Mouse (Mus musculus) liver, embryonic 13.5 days (tissue): ENCODE data around the gene Serpinb1a. TPM values are rescaled to one million over a fixed set of nuclear protein-coding genes. Genes with fewer than 3 reads are reported as not detected.

Experiments
- ATAC-seq: fragments of 200-750 bp; cut with Nextera tagmentation; 2 replicates; pipeline ENCODE4 v1.8.0; 2017; ENCODE audit warnings: low read depth, mild to moderate bottlenecking, moderate number of reproducible peaks, moderate library complexity
- DNase-seq: peaks from one replicate; pipeline ENCODE4 v3.0.0; 2022
- H3K27ac ChIP-seq: fragments of 300-500 bp; sonication (generic); 2 replicates; pipeline ENCODE4 v1.5.1; 2015; ENCODE audit warnings: moderate library complexity, mild to moderate bottlenecking, inconsistent platforms
- H3K27me3 ChIP-seq: fragments of 300-500 bp; sonication (generic); 2 replicates; pipeline ENCODE4 v1.6.1; 2015; ENCODE audit warnings: mild to moderate bottlenecking, inconsistent platforms
- H3K36me3 ChIP-seq: fragments of 300-500 bp; sonication (generic); 2 replicates; pipeline ENCODE4 v1.6.1; 2015; ENCODE audit warnings: mild to moderate bottlenecking, inconsistent platforms
- H3K4me1 ChIP-seq: fragments of 300-500 bp; sonication (generic); replicated peaks from 2 replicates; pipeline ENCODE4 v1.6.1; 2015; ENCODE audit warnings: inconsistent platforms
- H3K4me2 ChIP-seq: fragments of 300-500 bp; sonication (generic); 2 replicates; pipeline ENCODE4 v1.6.1; 2015; ENCODE audit warnings: inconsistent platforms, mild to moderate bottlenecking, moderate library complexity
- H3K4me3 ChIP-seq: fragments of 300-500 bp; sonication (generic); replicated peaks from 2 replicates; pipeline ENCODE4 v1.5.1; 2015; ENCODE audit warnings: mild to moderate bottlenecking, inconsistent platforms
- H3K9ac ChIP-seq: fragments of 300-500 bp; sonication (generic); 2 replicates; pipeline ENCODE4 v1.6.1; 2015; ENCODE audit warnings: mild to moderate bottlenecking, inconsistent platforms
- H3K9me3 ChIP-seq: fragments of 300-500 bp; sonication (generic); replicated peaks from 2 replicates; pipeline ENCODE4 v1.6.1; 2016; ENCODE audit warnings: inconsistent platforms
- WGBS: fragments of 180-500 bp; shearing (Covaris S2); methylation state at CpG from one replicate; pipeline ENCODE4 v1.1.7; 2015; ENCODE audit not compliant: insufficient replicate concordance; 5-methylcytosine and 5-hydroxymethylcytosine counted together
- polyA plus RNA-seq: library from polyadenylated mRNA; unstranded; fragments of >200 nt; fragmentation: Nextera tagmentation; extraction: Ambion mirVana; gene quantifications from 2 replicates; pipeline ENCODE4 v1.2.1, GENCODE M21; 2015

Gene Serpinb1a
- polyA plus RNA-seq, 1 experiment from 2014 or later: 16.5 TPM

DNA sequence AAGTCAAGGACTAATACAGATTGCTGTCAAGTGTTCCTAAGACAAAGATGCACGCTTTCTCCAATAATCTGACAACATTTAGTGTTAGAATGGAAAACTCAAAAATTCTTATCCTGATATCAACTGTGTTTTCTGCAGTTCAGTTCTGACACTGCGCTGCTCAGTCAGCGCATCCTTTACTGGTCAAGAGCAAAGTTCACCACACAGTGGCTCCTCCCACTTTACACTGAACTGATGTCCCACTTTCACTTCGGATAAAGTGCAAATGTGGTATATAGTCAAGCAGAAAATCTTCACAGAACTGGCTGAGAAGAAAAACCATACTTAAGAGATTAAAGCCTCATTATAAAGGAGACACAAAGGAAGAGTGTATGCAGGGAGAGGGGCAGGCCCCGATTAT, 55.8 kb downstream of the Serpinb1a start:
- H3K4me2 ChIP-seq: no peak overlapping the region
- DNase-seq (no peak), ATAC-seq (no peak)
- H3K4me3 ChIP-seq: no peak overlapping the region
- WGBS: 72% methylated on average over 5 of the region's 5 CpGs
- no peaks in the 10 kb centered on the region for H3K4me1 ChIP-seq
- H3K36me3 ChIP-seq: no peaks in the 10 kb centered on the region
- H3K9me3 ChIP-seq: no peaks in the 10 kb centered on the region
- H3K27me3 ChIP-seq: no peaks in the 10 kb centered on the region
- H3K27ac ChIP-seq: no peak overlapping the region
- no peak overlapping the region for H3K9ac ChIP-seq

DNA sequence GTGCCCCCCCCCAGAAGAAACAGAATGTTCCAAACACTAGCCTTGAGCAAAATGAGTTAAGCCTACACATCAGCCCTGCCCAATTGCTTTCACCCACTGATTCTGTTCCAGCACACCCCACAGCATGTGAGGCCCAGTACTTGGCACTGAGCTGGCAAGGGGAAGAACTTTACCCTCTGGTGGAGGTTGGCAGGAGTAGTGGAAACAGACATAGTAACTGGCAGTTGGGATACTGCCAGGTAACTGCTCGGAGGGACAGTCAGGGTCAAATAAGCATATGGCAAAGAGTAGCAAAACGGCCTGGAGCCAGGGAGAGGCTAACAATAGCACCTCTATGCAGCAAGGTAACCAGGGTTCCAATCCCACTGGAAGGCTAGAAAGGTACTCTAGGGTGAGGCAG, 56.4 kb downstream of the Serpinb1a start:
- Histone ChIP-seq H3K4me2 (no peak overlapping the region), H3K9ac (no peak overlapping the region), H3K4me3 (no peak overlapping the region), H3K4me1 (no peaks in the 10 kb centered on the region), H3K27ac (no peak overlapping the region), H3K9me3 (no peaks in the 10 kb centered on the region), H3K27me3 (no peaks in the 10 kb centered on the region), H3K36me3 (no peaks in the 10 kb centered on the region)
- no peak for ATAC-seq
- DNase-seq: no peak
- 53% methylated on average over 2 of the region's 2 CpGs for WGBS

Other genes with a start within 250 kb of the Serpinb1a start
- 0.02 and 0.06 TPM in 2 replicates for gene Mylk4, start 67.2 kb downstream of the Serpinb1a start, polyA plus RNA-seq
- 11.1 and 14.0 TPM in 2 replicates for gene Wrnip1, start 49.1 kb downstream of the Serpinb1a start, polyA plus RNA-seq
- not detected in 2 replicates for gene D930007J09Rik, start 48.3 kb downstream of the Serpinb1a start, polyA plus RNA-seq
- not detected in 2 replicates for gene Serpinb1c, start 47.0 kb upstream of the Serpinb1a start, polyA plus RNA-seq
- 5.5 and 5.8 TPM in 2 replicates for gene Serpinb6b, start 114.0 kb upstream of the Serpinb1a start, polyA plus RNA-seq
- 2.1 and 2.2 TPM in 2 replicates for gene Serpinb9, start 152.1 kb upstream of the Serpinb1a start, polyA plus RNA-seq
- gene Serpinb9b, start 176.2 kb upstream of the Serpinb1a start, polyA plus RNA-seq: 0.10 TPM in 1 of 2 replicates, not detected in the other
- gene Serpinb1b, start 227.4 kb upstream of the Serpinb1a start, polyA plus RNA-seq: not detected in 2 replicates